Mouse (Mus musculus) neural tube, embryonic 11.5 days (tissue): Measurements from ENCODE around the gene Plekha4. TPM values are rescaled to one million over a fixed set of nuclear protein-coding genes. Genes with fewer than 3 reads are reported as not detected.

Experiments used
- ATAC-seq: fragments of 200-750 bp; cut with Nextera tagmentation; 2 replicates; pipeline ENCODE4 v1.8.0; 2017; ENCODE audit warnings: moderate number of reproducible peaks, mild to moderate bottlenecking, moderate TSS enrichment, moderate library complexity; ENCODE audit not compliant: insufficient read depth, low FRiP score, low TSS enrichment
- DNase-seq: peaks from one replicate; pipeline ENCODE4 v3.0.0-alpha.2; 2015; ENCODE audit warnings: low spot score
- H3K27ac ChIP-seq: fragments of 300-500 bp; sonication (generic); 2 replicates; pipeline ENCODE4 v1.5.1; 2014; ENCODE audit warnings: low read depth, mild to moderate bottlenecking, low read length
- H3K27me3 ChIP-seq: fragments of 300-500 bp; sonication (generic); 2 replicates; pipeline ENCODE4 v1.6.1; 2014; ENCODE audit warnings: mild to moderate bottlenecking, low read length, mixed read lengths; ENCODE audit not compliant: control insufficient read depth, insufficient read depth
- H3K36me3 ChIP-seq: fragments of 300-500 bp; sonication (generic); 2 replicates; pipeline ENCODE4 v1.6.1; 2014; ENCODE audit warnings: mild to moderate bottlenecking, low read length, moderate library complexity, mixed read lengths; ENCODE audit not compliant: control insufficient read depth, insufficient read depth
- H3K4me1 ChIP-seq: fragments of 300-500 bp; sonication (generic); 2 replicates; pipeline ENCODE4 v1.6.1; 2014; ENCODE audit warnings: low read length, mixed read lengths; ENCODE audit not compliant: control insufficient read depth, insufficient read depth
- H3K4me2 ChIP-seq: fragments of 300-500 bp; sonication (generic); 2 replicates; pipeline ENCODE4 v1.6.1; 2014; ENCODE audit warnings: low read depth, mild to moderate bottlenecking, moderate library complexity
- H3K4me3 ChIP-seq: fragments of 300-500 bp; sonication (generic); 2 replicates; pipeline ENCODE4 v1.5.1; 2014; ENCODE audit warnings: low read depth, low read length
- H3K9ac ChIP-seq: fragments of 300-500 bp; sonication (generic); 2 replicates; pipeline ENCODE4 v1.6.1; 2014; ENCODE audit warnings: mild to moderate bottlenecking, low read length
- H3K9me3 ChIP-seq: fragments of 300-500 bp; sonication (generic); 2 replicates; pipeline ENCODE4 v1.6.1; 2016; ENCODE audit warnings: low read length; ENCODE audit not compliant: control insufficient read depth
- WGBS: fragments of 180-500 bp; shearing (Covaris S2); extraction: QIAGEN DNeasy Blood & Tissue Kit; methylation state at CpG from one replicate; pipeline ENCODE4 v1.1.7; 2014; 5-methylcytosine and 5-hydroxymethylcytosine counted together
- polyA plus RNA-seq: library from polyadenylated mRNA; unstranded; fragments of >200 nt; fragmentation: Nextera tagmentation; extraction: Ambion mirVana; gene quantifications from 2 replicates; pipeline ENCODE4 v1.2.1, GENCODE M21; 2014

Gene Plekha4
- polyA plus RNA-seq, 1 experiment from 2014 or later, result 2.3 TPM

DNA sequence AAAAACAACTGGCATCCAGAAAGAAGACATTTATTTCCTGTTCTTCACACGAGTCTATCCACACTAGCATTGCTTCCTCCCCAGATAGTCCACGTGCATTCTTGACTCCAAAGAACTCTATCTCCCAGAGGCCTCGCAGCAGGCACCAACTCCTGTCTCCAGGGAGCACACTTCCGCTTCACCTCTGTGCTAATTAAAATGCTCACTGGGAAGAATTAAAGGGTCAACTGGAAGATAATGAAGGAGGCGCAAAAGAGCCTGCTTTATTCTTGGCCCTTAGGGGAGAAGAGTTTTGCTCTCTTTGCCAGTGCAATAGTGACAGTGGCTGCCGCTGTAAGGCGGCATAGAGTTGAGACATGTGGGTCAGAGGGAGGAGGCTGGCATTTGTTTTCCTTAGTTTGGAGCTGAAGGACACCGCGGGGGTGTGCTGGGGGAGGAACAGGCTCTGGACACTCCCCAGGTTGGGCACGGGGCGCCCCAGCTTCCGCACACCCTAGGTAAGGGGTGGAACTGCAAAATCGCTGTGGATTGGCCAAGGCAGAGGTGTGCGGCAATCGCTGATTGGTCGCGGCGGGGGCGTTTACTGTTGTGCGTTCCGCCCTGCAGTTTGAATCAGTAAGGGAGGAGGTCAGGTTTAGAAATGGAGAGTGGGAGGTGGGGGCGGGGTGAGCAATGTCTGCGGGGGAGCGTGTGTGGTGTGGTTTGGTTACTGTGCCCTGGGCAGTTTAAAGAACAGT is 41.8 kb downstream of the Plekha4 start:
- Histone ChIP-seq H3K36me3 (no peaks in the 10 kb centered on the region), H3K4me3 (peak overlapping the region; percentile 37), H3K27me3 (no peaks in the 10 kb centered on the region), H3K27ac (no peak overlapping the region), H3K4me2 (peak overlapping the region; percentile 87), H3K4me1 (peaks cover 15% of the 10 kb centered on the region), H3K9me3 (no peaks in the 10 kb centered on the region), H3K9ac (peak overlapping the region; percentile 41)
- ATAC-seq (peak; percentile 90), DNase-seq (peak; percentile 86)
- 2% methylated on average over 24 of the region's 24 CpGs for WGBS

DNA sequence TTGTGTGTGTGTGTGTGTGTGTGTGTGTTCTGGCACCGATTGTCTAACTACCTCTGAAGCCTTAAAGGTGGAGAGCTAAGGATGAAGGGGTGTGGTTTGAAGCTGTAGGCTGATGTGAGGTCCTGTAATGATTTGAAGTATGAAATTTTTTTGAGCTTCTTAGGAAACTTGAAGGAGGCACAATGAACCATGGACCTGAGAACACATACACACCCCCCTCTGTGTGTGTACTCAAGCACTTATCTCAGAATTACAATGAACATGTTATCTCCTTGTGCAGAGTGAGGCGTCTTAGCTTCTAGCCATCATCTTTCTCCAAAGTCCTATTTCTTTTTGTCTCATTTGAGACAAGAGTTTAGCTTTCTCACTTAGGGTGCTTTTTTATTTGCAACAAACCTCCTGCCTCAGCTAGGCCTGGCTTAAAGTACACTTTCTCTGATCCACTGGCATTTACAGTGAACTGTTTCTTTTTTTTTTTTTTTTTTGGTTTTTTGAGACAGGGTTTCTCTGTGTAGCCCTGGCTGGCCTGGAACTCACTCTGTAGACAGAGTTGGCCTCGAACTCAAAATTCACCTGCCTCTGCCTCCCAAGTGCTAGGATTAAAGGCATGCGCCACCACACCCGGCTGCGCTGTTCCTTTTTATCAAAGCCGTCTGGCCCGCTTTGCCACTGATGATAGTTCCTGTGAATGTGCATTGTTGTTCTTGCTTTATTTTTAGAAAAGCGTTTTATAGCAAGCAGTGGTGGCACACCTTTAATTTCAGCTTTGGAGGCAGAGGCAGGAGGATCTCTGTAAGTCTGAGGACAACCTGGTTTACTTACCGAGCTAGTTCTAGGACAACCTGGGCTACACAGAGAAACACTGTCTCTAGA is 42.7 kb downstream of the Plekha4 start:
- H3K4me3 ChIP-seq, result peak overlapping the region; percentile 37
- peak overlapping the region; percentile 41 for H3K9ac ChIP-seq
- peaks cover 15% of the 10 kb centered on the region for H3K4me1 ChIP-seq
- no peaks in the 10 kb centered on the region for H3K27me3 ChIP-seq
- no peaks in the 10 kb centered on the region for H3K36me3 ChIP-seq
- H3K27ac ChIP-seq, result no peak overlapping the region
- no peaks in the 10 kb centered on the region for H3K9me3 ChIP-seq
- DNase-seq, result no peak
- WGBS, result 84% methylated on average over 10 of the region's 10 CpGs
- peak overlapping the region; percentile 87 for H3K4me2 ChIP-seq
- no peak for ATAC-seq

DNA sequence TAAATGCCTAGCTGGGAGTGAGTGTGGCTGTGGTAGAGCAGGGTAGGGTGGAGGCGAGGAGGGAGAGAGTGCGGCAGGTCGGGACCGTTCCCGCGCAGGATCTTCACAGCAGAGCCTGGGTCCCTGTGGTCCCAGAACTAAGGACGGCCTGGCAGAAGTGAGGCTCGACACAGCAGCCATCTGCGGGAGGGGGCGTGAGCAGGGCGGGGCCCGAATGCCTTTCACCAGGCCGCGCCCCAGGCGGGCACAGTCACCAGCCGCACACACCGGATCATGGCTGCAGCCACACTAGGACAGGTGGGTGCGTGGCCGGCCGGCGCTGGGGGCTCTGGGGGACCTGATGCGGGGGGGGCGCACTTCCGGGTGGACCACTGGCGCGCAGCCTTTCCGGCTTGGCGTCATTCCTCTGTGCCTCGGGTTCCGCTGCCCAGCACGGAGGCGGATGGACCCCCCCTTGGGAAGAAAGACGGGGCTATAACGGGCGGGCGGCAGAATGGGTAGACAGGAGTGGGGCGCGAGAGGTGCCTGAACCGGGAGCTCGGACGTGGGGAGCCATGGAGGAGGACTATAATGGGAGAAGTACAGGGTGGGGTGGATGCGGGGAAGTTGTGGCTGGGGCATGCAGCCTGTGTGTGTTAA is 44.1 kb downstream of the Plekha4 start, which contains the start of gene Bcat2:
Bcat2 (plus strand) TSS at position 51 of the 639 bp plus-strand sequence.
- no peaks in the 10 kb centered on the region for H3K9me3 ChIP-seq
- ATAC-seq, result peak; percentile 63

DNA sequence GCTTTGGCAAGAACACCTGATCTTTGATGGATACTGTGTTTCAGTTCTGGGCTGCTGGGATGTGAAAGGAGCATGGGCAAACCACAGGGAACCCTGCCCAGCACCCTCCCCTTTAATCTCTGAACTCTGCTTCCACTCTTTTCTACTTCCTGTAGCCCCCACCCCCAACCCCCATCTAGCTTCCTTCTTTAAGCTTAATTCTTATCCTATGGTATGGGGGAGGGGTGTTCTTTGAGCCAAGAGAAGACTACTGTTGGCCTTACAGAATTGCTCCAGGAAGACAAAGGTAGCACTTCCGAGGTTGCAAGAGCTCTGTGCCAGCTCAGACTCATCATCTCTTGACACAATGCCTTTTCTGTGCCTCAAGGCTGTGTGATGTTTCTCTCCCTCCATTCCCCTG is 45.8 kb downstream of the Plekha4 start:
- Histone ChIP-seq H3K9ac (no peak overlapping the region), H3K4me3 (no peak overlapping the region), H3K27me3 (no peaks in the 10 kb centered on the region), H3K4me2 (no peak overlapping the region), H3K4me1 (peaks cover 15% of the 10 kb centered on the region), H3K36me3 (peaks cover 2% of the 10 kb centered on the region; the same call in 1 of the 2 replicates), H3K27ac (no peak overlapping the region), H3K9me3 (no peaks in the 10 kb centered on the region)
- WGBS, result 50% methylated on average over 1 of the region's 1 CpGs
- ATAC-seq (no peak), DNase-seq (no peak)

More for the DNA sequence above, 44.1 kb downstream of the Plekha4 start, which contains the start of gene Bcat2:
- H3K36me3 ChIP-seq, result no peaks in the 10 kb centered on the region
- H3K4me2 ChIP-seq, result peak within 1 kb of the TSS; percentile 81
- H3K9ac ChIP-seq, result peak within 1 kb of the TSS; percentile 88
- no peaks in the 10 kb centered on the region for H3K27me3 ChIP-seq
- peak within 1 kb of the TSS; percentile 60; the same call in 1 of the 2 replicates for H3K27ac ChIP-seq
- peak within 1 kb of the TSS; percentile 71 for H3K4me3 ChIP-seq
- WGBS, result under 1% methylated on average over 33 of the region's 42 CpGs
- peaks cover 15% of the 10 kb centered on the region for H3K4me1 ChIP-seq
- peak; percentile 73 for DNase-seq

DNA sequence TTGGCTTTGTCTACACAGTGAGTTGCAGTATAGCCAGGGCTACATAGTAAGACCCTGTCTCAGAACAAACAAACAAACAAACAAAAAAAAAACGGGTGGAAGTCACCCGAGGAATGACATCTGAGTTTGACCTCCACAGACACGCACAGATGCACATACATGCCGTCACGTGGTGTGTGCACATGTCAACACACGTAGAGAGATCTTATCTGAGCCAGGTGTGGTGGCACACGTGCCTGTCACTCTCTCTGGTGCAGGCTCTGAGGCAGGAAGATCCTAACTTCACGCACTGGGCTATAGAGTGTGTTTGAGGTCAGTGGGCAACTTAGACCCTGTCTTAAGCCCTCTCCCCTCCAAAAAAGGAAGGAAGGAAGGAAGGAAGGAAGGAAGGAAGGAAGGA is 47.8 kb downstream of the Plekha4 start:
- no peak for DNase-seq
- Histone ChIP-seq H3K27me3 (no peaks in the 10 kb centered on the region), H3K4me2 (no peak overlapping the region), H3K27ac (no peak overlapping the region), H3K9ac (no peak overlapping the region), H3K9me3 (no peaks in the 10 kb centered on the region), H3K36me3 (peaks cover 2% of the 10 kb centered on the region; the same call in 1 of the 2 replicates), H3K4me1 (peaks cover 9% of the 10 kb centered on the region), H3K4me3 (no peak overlapping the region)
- no peak for ATAC-seq
- WGBS, result 85% methylated on average over 8 of the region's 8 CpGs

DNA sequence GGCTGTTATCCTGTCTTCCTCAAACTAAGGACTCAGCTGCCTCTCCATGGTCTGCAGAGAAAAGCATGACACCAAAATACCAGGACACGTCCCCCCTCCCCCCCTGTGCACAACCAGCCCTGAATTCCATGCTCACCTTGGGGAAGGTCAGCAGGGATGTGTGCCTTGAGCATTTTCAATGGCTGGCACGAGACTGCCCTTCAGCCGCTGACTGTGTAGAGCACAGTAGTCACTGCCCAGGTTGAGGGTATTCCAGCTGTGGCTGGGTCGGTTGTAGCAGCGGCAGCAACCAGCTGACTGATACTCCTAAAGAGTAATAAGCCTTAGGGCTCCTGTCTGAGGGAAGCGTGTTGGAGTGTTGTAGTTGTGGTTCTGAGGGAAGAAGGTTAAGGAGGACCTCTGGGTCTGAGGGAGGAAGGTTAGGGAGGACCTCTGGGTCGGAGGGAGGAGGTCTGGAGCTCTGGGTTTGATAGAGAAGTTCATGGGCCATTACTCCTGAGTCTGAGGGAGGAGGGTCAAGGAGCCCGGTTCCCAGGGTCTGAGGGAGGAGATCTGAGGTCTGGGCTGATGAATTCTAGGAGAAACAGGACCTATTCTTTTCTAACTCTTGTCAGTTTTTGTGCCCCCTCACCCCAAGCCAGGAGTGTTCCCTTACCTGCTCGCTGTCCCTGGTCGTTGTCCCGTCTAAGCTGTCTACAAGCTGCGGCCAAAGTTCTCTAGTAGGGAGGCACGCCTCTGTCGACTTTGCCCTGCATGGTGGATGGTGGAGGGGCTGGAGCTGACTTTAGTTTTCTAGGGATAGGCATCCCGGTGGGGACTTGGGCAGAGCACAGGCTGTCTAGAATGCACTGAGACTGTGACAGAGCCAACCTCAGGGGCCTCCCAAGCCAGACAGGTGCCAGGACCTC is 48.6 kb downstream of the Plekha4 start:
- ATAC-seq (no peak), DNase-seq (no peak)
- no peak overlapping the region for H3K27ac ChIP-seq
- no peak overlapping the region for H3K4me3 ChIP-seq
- peaks cover 8% of the 10 kb centered on the region for H3K4me1 ChIP-seq
- peaks cover 2% of the 10 kb centered on the region; the same call in 1 of the 2 replicates for H3K36me3 ChIP-seq
- 86% methylated on average over 15 of the region's 15 CpGs for WGBS
- no peaks in the 10 kb centered on the region for H3K27me3 ChIP-seq
- H3K9ac ChIP-seq, result no peak overlapping the region
- no peak overlapping the region for H3K4me2 ChIP-seq
- H3K9me3 ChIP-seq, result no peaks in the 10 kb centered on the region

DNA sequence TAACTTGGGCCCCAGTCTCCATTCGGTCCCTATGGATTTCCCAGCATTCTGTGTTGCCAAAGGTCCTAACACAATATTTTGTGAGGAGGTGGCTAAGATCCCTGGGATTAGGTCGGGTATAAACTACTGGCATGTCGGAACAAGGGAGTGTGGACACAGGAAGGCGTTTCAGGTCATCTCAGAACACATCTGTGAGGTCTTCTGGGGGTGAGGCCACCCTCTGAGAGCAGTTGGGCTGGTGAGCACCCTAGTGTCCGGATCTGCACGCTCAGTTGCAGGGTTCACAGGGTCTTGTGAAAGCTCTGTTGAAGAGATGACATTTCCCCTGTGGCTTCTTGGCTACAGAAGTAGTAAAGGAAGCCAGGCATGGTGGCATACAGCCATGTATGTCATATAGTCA is 59.8 kb downstream of the Plekha4 start:
- Histone ChIP-seq H3K27me3 (no peaks in the 10 kb centered on the region), H3K27ac (no peak overlapping the region), H3K9me3 (no peaks in the 10 kb centered on the region), H3K4me1 (no peaks in the 10 kb centered on the region), H3K4me3 (no peak overlapping the region), H3K36me3 (no peaks in the 10 kb centered on the region), H3K4me2 (no peak overlapping the region), H3K9ac (no peak overlapping the region)
- ATAC-seq, result no peak
- no peak for DNase-seq
- 87% methylated on average over 6 of the region's 6 CpGs for WGBS
